Mouse (Mus musculus) neural tube, embryonic 11.5 days (tissue): ENCODE data around the gene Zfp563. TPM values are rescaled to one million over a fixed set of nuclear protein-coding genes. Genes with fewer than 3 reads are reported as not detected.

Experiments used
- ATAC-seq: fragments of 200-750 bp; cut with Nextera tagmentation; 2 replicates; pipeline ENCODE4 v1.8.0; 2017; ENCODE audit warnings: moderate number of reproducible peaks, mild to moderate bottlenecking, moderate TSS enrichment, moderate library complexity; ENCODE audit not compliant: insufficient read depth, low FRiP score, low TSS enrichment
- DNase-seq: peaks from one replicate; pipeline ENCODE4 v3.0.0-alpha.2; 2015; ENCODE audit warnings: low spot score
- H3K27ac ChIP-seq: fragments of 300-500 bp; sonication (generic); 2 replicates; pipeline ENCODE4 v1.5.1; 2014; ENCODE audit warnings: low read depth, mild to moderate bottlenecking, low read length
- H3K27me3 ChIP-seq: fragments of 300-500 bp; sonication (generic); 2 replicates; pipeline ENCODE4 v1.6.1; 2014; ENCODE audit warnings: mild to moderate bottlenecking, low read length, mixed read lengths; ENCODE audit not compliant: control insufficient read depth, insufficient read depth
- H3K36me3 ChIP-seq: fragments of 300-500 bp; sonication (generic); 2 replicates; pipeline ENCODE4 v1.6.1; 2014; ENCODE audit warnings: mild to moderate bottlenecking, low read length, moderate library complexity, mixed read lengths; ENCODE audit not compliant: control insufficient read depth, insufficient read depth
- H3K4me1 ChIP-seq: fragments of 300-500 bp; sonication (generic); 2 replicates; pipeline ENCODE4 v1.6.1; 2014; ENCODE audit warnings: low read length, mixed read lengths; ENCODE audit not compliant: control insufficient read depth, insufficient read depth
- H3K4me2 ChIP-seq: fragments of 300-500 bp; sonication (generic); 2 replicates; pipeline ENCODE4 v1.6.1; 2014; ENCODE audit warnings: low read depth, mild to moderate bottlenecking, moderate library complexity
- H3K4me3 ChIP-seq: fragments of 300-500 bp; sonication (generic); 2 replicates; pipeline ENCODE4 v1.5.1; 2014; ENCODE audit warnings: low read depth, low read length
- H3K9ac ChIP-seq: fragments of 300-500 bp; sonication (generic); 2 replicates; pipeline ENCODE4 v1.6.1; 2014; ENCODE audit warnings: mild to moderate bottlenecking, low read length
- H3K9me3 ChIP-seq: fragments of 300-500 bp; sonication (generic); 2 replicates; pipeline ENCODE4 v1.6.1; 2016; ENCODE audit warnings: low read length; ENCODE audit not compliant: control insufficient read depth
- WGBS: fragments of 180-500 bp; shearing (Covaris S2); extraction: QIAGEN DNeasy Blood & Tissue Kit; methylation state at CpG from one replicate; pipeline ENCODE4 v1.1.7; 2014; 5-methylcytosine and 5-hydroxymethylcytosine counted together
- polyA plus RNA-seq: library from polyadenylated mRNA; unstranded; fragments of >200 nt; fragmentation: Nextera tagmentation; extraction: Ambion mirVana; gene quantifications from 2 replicates; pipeline ENCODE4 v1.2.1, GENCODE M21; 2014

Zfp563 gene
- 10.7 and 11.9 TPM in 2 replicates for polyA plus RNA-seq

GRCm38 (mm10) chr17:33089220-33089949 lies at the start of gene Zfp563:
Gene Zfp563, plus strand, starts transcription at chr17:33089310.
- WGBS: 6% methylated on average over 34 of the region's 34 CpGs
- Histone ChIP-seq H3K4me1 (no peaks in the 10 kb centered on the region), H3K4me3 (peak within 1 kb of the TSS; percentile 44), H3K9ac (peak within 1 kb of the TSS; percentile 55), H3K9me3 (no peaks in the 10 kb centered on the region), H3K4me2 (peak within 1 kb of the TSS; percentile 47), H3K27ac (peak within 1 kb of the TSS; percentile 69), H3K27me3 (no peaks in the 10 kb centered on the region), H3K36me3 (no peaks in the 10 kb centered on the region)
- DNase-seq (peak; percentile 90), ATAC-seq (peak; percentile 87)

GRCm38 (mm10) chr17:33058791-33059190 lies 30.3 kb upstream of the Zfp563 start:
- DNase-seq (no peak), ATAC-seq (no peak)
- H3K4me1 ChIP-seq: no peaks in the 10 kb centered on the region
- no peaks in the 10 kb centered on the region for H3K27me3 ChIP-seq
- no peaks in the 10 kb centered on the region for H3K9me3 ChIP-seq
- 4% methylated on average over 1 of the region's 1 CpGs for WGBS
- no peak overlapping the region for H3K4me2 ChIP-seq
- H3K27ac ChIP-seq: no peak overlapping the region
- H3K9ac ChIP-seq: no peak overlapping the region
- H3K4me3 ChIP-seq: no peak overlapping the region
- no peaks in the 10 kb centered on the region for H3K36me3 ChIP-seq

- H3K4me1 ChIP-seq: no peaks in the 10 kb centered on the region
- no peak for DNase-seq
- no peak overlapping the region for H3K4me3 ChIP-seq
- H3K9me3 ChIP-seq: no peaks in the 10 kb centered on the region
- ATAC-seq: no peak
- no peak overlapping the region for H3K27ac ChIP-seq
- H3K27me3 ChIP-seq: no peaks in the 10 kb centered on the region
- H3K4me2 ChIP-seq: no peak overlapping the region
- 4% methylated on average over 1 of the region's 1 CpGs for WGBS
- no peak overlapping the region for H3K9ac ChIP-seq
- no peaks in the 10 kb centered on the region for H3K36me3 ChIP-seq
These were observed 26.1 kb upstream of the Zfp563 start for GRCm38 (mm10) chr17:33063001-33063400.

- DNase-seq (no peak), ATAC-seq (no peak)
- Histone ChIP-seq H3K27ac (no peak within 1 kb of the TSS), H3K36me3 (no peaks in the 10 kb centered on the region), H3K9ac (no peak within 1 kb of the TSS), H3K9me3 (no peaks in the 10 kb centered on the region), H3K4me2 (no peak within 1 kb of the TSS), H3K27me3 (no peaks in the 10 kb centered on the region), H3K4me3 (no peak within 1 kb of the TSS), H3K4me1 (no peaks in the 10 kb centered on the region)
- 68% methylated on average over 1 of the region's 1 CpGs for WGBS
These were observed 21.2 kb upstream of the Zfp563 start, which contains the start of gene 4921501E09Rik for GRCm38 (mm10) chr17:33067958-33068357. Gene 4921501E09Rik, minus strand, starts transcription at chr17:33068058.

- WGBS: 74% methylated on average over 1 of the region's 1 CpGs
- Histone ChIP-seq H3K9ac (no peak overlapping the region), H3K4me1 (no peaks in the 10 kb centered on the region), H3K36me3 (no peaks in the 10 kb centered on the region), H3K9me3 (no peaks in the 10 kb centered on the region), H3K4me3 (no peak overlapping the region), H3K4me2 (no peak overlapping the region), H3K27me3 (no peaks in the 10 kb centered on the region), H3K27ac (no peak overlapping the region)
- no peak for DNase-seq
- ATAC-seq: no peak
These were observed 2.5 kb downstream of the Zfp563 start for GRCm38 (mm10) chr17:33091630-33092029.

GRCm38 (mm10) chr17:33092391-33093193 lies 3.5 kb downstream of the Zfp563 start:
- Histone ChIP-seq H3K36me3 (no peaks in the 10 kb centered on the region), H3K27me3 (no peaks in the 10 kb centered on the region), H3K27ac (peak overlapping the region; percentile 77), H3K4me2 (peak overlapping the region; percentile 47), H3K4me3 (peak overlapping the region; percentile 54), H3K9me3 (no peaks in the 10 kb centered on the region), H3K4me1 (no peaks in the 10 kb centered on the region), H3K9ac (peak overlapping the region; percentile 66)
- 3% methylated on average over 31 of the region's 31 CpGs for WGBS
- ATAC-seq (peak; percentile 63), DNase-seq (peak; percentile 83)

- ATAC-seq: no peak
- no peak overlapping the region for H3K4me3 ChIP-seq
These were observed 8.3 kb downstream of the Zfp563 start for GRCm38 (mm10) chr17:33097396-33097795.

GRCm38 (mm10) chr17:33124546-33124945 lies 35.4 kb downstream of the Zfp563 start:
- Histone ChIP-seq H3K4me2 (no peak overlapping the region), H3K27ac (no peak overlapping the region), H3K4me3 (no peak overlapping the region), H3K4me1 (no peaks in the 10 kb centered on the region), H3K9me3 (no peaks in the 10 kb centered on the region), H3K36me3 (no peaks in the 10 kb centered on the region), H3K27me3 (no peaks in the 10 kb centered on the region), H3K9ac (no peak overlapping the region)
- no peak for DNase-seq
- ATAC-seq: no peak

More at GRCm38 (mm10) chr17:33097396-33097795, 8.3 kb downstream of the Zfp563 start:
- Histone ChIP-seq H3K9me3 (no peaks in the 10 kb centered on the region), H3K4me2 (no peak overlapping the region), H3K27me3 (no peaks in the 10 kb centered on the region), H3K27ac (no peak overlapping the region), H3K36me3 (no peaks in the 10 kb centered on the region), H3K9ac (no peak overlapping the region), H3K4me1 (no peaks in the 10 kb centered on the region)
- DNase-seq: no peak
- WGBS: 96% methylated on average over 2 of the region's 2 CpGs
